Mouse (Mus musculus): ENCODE data around the gene Setd1a.

DNA sequence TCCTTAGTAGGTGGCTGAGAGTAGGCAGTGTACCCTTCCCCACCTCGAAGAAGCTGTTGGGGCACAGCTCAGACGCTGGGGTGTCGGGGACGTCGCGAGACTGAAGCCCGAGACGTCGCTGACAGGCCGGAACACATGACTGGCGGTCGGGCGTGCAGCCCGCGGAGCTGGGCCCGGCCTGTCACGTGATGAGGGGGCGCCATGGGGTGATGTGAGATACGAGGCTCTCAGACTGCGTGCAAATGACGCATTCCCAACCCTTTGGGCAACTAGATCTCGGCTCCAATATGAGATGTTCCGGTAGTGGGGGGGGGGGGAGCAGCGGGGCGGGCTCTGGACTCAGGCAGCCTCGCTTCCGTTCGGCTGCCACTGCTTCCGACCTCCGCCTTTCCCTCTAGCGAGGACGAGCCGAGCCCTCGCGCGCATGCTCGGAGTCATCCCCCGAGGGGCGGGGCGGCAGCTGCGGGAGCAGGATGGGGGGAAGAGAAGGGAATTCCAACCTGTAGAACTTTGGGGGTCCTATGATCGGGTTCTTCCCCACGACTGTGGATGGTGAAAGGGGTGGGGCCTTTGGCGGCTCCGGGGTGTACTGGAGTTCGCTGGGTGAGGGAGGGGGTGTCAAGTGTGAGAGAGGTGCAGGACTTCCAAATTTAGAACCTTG is 65.0 kb downstream of the Setd1a start:
- TF ChIP-seq CTCF (IDR thresholded peaks at IDR 0.05; ENCODE audit: low read depth): peak; percentile 34; the same call in 1 of the 2 replicates
- TF ChIP-seq EP300 (optimal IDR thresholded peaks at IDR 0.05): peak; percentile 48
